Mouse (Mus musculus): Measurements from ENCODE around the gene Chd8.

The Chd8 gene

DNA sequence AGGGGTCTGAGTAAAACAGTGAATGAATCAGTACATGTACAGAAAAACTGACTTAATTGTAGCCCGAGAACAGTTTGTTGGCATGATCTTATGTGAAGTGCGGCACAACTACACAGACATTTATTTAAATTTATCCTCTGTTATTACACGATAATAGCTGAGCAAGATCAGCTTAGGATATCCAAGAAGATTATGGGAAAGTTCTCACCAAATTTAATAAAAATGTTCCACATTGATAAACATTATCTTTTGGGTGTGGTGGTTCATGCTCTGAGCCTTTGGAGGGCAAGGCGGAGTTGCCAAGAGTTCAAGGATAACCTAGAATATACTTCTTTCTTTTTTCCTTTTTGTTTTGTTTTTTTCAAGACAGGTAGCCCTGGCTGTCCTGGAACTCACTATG, 58.2 kb downstream of the Chd8 start:
- DNase-seq (ENCODE audit: low read depth, low spot score) = no peak

DNA sequence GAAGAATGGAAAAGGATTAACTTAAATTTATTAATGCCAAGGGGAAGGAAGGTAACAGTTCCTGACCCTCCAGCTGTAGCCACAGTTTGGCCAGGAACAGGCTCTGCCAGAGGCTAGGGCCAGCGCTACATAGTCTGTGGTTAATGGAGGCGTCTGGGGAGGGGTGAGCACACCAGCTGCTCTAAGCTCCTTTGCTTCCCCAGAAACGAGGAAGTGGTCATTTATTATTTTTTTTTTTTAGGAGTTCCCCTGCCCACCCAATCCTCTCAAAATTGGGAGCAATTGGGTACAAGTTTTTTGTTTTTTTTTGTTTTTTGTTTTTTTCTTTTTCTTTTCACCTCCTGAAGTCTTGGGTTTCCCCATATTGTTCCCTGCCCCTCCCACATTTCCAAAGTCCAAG, 59.4 kb downstream of the Chd8 start:
- DNase-seq (ENCODE audit: low read depth, low spot score) = no peak

DNA sequence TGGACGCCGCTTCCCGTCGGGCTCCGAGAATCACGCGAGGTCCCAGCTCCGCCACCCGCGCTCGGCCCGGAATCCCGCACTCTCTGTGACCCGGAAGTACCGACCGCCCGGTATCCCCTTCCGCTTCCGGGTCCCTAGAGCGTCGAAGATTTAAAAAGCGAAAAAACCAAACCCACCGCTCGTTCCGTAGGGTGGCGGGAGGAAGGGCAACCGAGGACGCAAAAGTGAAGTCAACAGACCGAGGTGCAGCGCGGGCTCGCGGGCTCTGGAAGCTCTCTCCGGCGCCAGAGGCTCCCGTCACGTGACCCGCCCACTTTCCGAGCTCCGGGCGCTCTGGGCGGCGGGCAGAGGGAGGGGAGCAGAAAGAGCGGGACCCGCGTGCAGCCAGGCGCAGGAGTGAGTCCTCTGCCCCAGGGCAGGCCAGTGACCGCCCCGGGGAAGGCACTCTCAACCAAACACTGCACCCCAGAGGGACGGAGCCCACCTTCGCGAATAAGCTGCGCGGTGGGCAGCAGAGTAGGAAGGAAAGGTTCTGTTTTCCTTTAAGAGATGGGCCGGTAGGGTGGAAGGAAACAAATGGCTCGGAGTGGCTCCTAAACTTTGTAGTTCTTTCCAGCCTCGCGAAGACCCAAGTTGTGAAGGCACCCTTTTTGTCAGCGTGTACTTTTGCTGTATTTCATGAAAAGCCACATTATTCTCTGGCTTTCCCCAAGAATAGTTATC, 60.3 kb downstream of the Chd8 start, which contains the start of gene Supt16:
Gene Supt16 (minus strand): TSS at position 261 of the 723 bp plus-strand sequence.
- DNase-seq (ENCODE audit: low read depth, low spot score) = peak; percentile 81

GRCm38 (mm10) chr14:52196230-52197155, 61.1 kb downstream of the Chd8 start:
- DNase-seq (ENCODE audit: low read depth, low spot score) = no peak

DNA sequence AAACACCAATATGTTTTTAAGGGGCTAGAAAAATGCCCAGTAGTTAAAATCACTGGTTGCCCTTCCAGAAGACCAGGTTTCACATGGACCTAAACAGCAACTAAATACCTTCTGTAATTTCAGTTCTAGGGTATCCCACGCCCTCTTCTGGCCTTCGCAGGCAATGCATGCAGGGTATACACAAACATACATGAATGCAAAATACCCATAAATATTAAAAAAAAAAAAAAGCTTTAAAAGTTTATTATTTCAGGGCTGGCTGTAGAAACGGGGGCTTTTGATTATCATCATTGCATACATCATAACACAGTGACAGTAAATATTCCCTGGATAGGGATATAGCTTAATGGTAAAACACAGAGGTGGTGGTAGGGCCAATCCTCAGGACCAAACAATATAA, 61.9 kb downstream of the Chd8 start:
- no peak for DNase-seq (ENCODE audit: low read depth, low spot score)

GRCm38 (mm10) chr14:52190740-52191359, 66.7 kb downstream of the Chd8 start:
- no peak for DNase-seq (ENCODE audit: low read depth, low spot score)

DNA sequence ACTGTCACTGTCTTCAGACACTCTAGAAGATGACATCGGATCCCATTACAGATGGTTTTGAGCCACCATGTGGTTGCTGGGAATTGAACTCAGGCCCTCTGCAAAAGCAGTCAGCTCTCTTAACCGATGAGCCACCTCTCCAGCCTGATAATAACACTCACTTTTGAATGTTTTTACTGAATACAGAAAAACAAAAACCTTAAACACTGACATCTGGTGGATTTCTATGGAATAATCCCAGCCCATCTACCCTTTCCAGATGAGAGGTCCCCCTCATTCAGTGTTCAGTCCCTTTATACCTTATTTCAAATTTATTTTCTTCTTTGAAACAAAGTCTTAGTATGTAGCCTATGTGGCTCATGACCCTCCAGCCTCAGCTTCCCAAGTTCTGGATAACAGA, 68.1 kb downstream of the Chd8 start:
- DNase-seq (ENCODE audit: low read depth, low spot score) = no peak

DNA sequence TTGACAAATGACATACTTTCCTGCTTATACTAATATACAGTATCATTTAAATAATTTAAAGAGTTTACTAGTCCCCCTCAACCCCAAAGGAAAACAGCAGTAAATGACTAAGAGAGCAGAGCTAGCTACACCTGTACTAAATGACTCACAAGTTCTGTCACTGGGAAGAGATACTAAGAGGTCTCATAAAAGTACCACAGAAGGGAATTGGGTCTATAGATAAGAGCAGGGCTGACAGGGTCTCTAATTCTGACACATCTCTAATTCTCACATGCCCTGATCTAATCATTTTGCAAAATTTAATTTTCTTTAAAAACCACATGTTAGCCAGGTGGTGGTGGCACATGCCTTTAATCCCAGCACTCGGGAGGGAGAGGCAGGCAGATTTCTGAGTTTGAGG, 68.8 kb downstream of the Chd8 start:
- DNase-seq (ENCODE audit: low read depth, low spot score) = no peak

- DNase-seq (ENCODE audit: low read depth, low spot score) = no peak
Observed at GRCm38 (mm10) chr14:52166571-52166970, 91.0 kb downstream of the Chd8 start.

DNA sequence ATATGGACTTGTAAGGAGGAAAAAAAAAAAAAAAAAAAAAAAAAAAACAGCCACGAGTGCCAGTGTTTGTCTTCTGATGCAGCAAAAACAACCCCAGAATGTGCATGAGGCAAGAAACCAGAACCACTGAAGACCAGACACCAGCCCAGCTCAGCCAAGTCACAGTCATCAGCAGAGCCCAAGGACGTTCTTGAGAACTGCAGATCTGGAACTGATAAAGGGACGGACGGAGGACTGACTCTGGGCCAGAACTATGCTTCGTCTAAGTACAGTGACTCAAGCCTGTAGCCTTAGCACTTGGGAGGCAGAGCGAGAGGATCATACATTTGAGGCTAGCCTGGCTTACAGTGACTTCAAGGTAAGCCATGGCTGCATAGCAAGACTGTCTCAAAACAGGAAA, 96.7 kb downstream of the Chd8 start:
- DNase-seq (ENCODE audit: low read depth, low spot score) = no peak

DNA sequence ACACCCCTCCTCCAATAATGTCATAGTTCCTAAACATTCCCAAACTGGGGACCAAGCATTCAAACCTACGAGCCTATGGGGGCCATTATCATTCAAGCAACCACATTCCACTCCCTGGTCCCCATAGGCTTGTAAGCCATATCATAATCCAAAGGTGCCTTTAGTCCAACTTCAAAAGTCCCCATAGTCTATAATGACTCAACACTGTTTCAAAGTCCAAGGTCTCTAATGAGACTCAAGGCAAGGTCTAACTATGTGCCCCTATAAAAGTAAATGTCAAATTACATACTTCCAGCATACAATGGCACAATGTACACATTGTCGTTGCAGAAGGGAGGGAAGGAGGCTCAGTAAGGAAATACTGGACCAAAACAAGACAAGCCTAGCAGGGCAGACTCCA, 102.6 kb downstream of the Chd8 start:
- DNase-seq (ENCODE audit: low read depth, low spot score) = no peak

- DNase-seq (ENCODE audit: low read depth, low spot score) = no peak
Observed at GRCm38 (mm10) chr14:52152613-52153012, 105.0 kb downstream of the Chd8 start.

DNA sequence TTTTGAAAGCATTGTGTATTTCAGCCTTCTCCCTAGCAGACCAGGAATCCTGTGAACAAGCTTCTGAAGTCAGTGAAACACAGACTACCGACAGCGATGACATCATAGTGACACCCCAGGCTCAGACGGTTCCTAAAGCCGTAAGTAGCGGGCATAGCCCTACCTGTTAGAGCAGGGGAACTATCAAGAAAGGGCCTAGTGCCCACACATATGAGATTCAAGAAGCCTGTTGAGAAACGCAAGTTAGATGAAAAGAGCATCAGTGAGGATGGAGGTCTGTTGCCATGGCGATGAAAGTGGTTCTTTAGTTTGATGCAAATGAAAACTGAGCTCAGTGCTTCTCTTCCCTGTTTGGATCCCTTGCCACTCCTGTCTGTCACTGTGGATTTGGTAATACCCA, 105.4 kb downstream of the Chd8 start:
- no peak for DNase-seq (ENCODE audit: low read depth, low spot score)

DNA sequence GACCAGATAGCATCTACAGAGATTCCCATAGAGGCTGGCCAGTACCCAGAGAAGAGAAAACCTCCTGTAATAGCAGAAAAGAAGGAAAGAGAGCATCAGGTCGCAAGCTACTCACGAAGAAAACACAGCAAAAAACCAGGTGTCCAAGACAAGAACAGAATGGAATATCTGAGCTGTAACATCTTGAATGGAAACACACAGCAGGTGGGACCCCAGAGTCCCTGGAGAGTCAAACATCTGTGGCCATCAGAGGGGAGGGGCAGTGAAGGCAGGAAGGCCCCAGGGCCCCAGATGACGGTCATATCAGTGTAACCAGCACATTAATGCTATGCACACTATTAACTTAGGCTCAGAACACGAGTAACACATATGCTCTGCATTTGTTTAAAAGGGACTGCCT, 107.7 kb downstream of the Chd8 start:
- DNase-seq (ENCODE audit: low read depth, low spot score) = no peak
